Mouse (Mus musculus): ENCODE results near the gene Dner. TPM values are rescaled to one million over a fixed set of nuclear protein-coding genes. Genes with fewer than 3 reads are reported as not detected.

Dner gene
- polyA plus RNA-seq, 1 experiment from 2014 or later = 287 TPM

- Histone ChIP-seq H3K4me3 (no peak overlapping the region), H3K4me2 (no peak overlapping the region), H3K36me3 (no peaks in the 10 kb centered on the region), H3K27ac (no peak overlapping the region), H3K9ac (no peak overlapping the region), H3K27me3 (no peaks in the 10 kb centered on the region), H3K9me3 (no peaks in the 10 kb centered on the region), H3K4me1 (replicated peaks) (peaks cover 14% of the 10 kb centered on the region)
- ATAC-seq (ENCODE audit: low FRiP score) = no peak
- 78% methylated on average over 1 of the region's 1 CpGs for WGBS
These were observed 187.5 kb downstream of the Dner start for GRCm38 (mm10) chr1:84508510-84508909.

DNA sequence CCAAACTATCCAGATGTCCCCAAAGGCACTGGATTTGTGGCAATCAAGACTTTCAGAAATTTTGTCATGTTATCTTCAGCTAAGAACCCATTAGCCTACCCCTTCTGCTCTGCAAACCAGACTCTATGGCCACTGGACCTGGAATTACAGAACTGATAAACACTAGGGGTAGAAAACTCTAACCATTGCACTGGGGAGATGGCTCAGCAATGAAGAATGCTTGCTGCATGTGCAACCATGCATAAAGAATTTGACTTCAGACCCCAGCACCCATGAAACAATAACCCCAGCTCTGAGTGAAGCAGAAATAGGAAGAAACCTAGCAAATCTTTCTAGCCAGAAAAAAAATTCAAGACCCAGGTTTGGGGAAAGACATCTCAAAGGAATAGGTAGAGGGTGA, 188.5 kb downstream of the Dner start:
- H3K27me3 ChIP-seq = no peaks in the 10 kb centered on the region
- H3K27ac ChIP-seq = peak overlapping the region; percentile 53
- no peak overlapping the region for H3K4me3 ChIP-seq
- peaks cover 14% of the 10 kb centered on the region for H3K4me1 ChIP-seq (replicated peaks)
- no peak for ATAC-seq (ENCODE audit: low FRiP score)
- H3K9me3 ChIP-seq = no peaks in the 10 kb centered on the region
- no peak overlapping the region for H3K9ac ChIP-seq
- H3K4me2 ChIP-seq = no peak overlapping the region
- no peaks in the 10 kb centered on the region for H3K36me3 ChIP-seq

- no peaks in the 10 kb centered on the region for H3K27me3 ChIP-seq
- no peaks in the 10 kb centered on the region for H3K9me3 ChIP-seq
- WGBS = 56% methylated on average over 6 of the region's 6 CpGs
- H3K4me3 ChIP-seq = no peak overlapping the region
- peak overlapping the region; percentile 53 for H3K27ac ChIP-seq
- no peak overlapping the region for H3K4me2 ChIP-seq
- H3K36me3 ChIP-seq = no peaks in the 10 kb centered on the region
- H3K9ac ChIP-seq = no peak overlapping the region
- ATAC-seq (ENCODE audit: low FRiP score) = no peak
- H3K4me1 ChIP-seq (replicated peaks) = peaks cover 14% of the 10 kb centered on the region
These were observed 189.0 kb downstream of the Dner start for GRCm38 (mm10) chr1:84506984-84507546.

- Histone ChIP-seq H3K9ac (no peak overlapping the region), H3K27ac (no peak overlapping the region), H3K4me3 (no peak overlapping the region), H3K4me2 (no peak overlapping the region), H3K9me3 (no peaks in the 10 kb centered on the region), H3K27me3 (no peaks in the 10 kb centered on the region), H3K36me3 (no peaks in the 10 kb centered on the region), H3K4me1 (replicated peaks) (no peaks in the 10 kb centered on the region)
- ATAC-seq (ENCODE audit: low FRiP score) = no peak
- WGBS = 93% methylated on average over 3 of the region's 3 CpGs
These were observed 195.3 kb downstream of the Dner start for GRCm38 (mm10) chr1:84500673-84501072.

DNA sequence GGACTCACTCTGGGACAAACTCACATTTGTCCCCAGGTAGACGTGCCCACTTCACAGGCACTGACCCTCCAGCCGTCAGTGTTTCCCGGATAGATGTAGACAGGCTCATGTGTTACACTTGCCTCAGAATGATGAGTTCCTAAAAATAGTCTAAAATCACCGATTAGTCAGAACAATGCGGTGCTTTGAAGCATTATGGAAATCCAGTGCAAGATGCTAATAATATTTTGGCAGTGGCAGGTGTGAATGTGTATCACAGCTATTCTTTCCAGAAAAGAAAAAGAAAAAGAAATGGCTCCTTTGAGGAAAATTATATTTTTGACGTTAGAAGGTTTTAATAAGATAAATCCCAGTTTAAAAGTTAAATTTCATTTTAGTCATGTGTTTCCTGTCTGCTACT, 204.3 kb downstream of the Dner start:
- no peak overlapping the region for H3K4me2 ChIP-seq
- WGBS = 91% methylated on average over 6 of the region's 6 CpGs
- H3K4me3 ChIP-seq = no peak overlapping the region
- H3K36me3 ChIP-seq = peaks cover 10% of the 10 kb centered on the region
- no peak overlapping the region for H3K27ac ChIP-seq
- no peaks in the 10 kb centered on the region for H3K4me1 ChIP-seq (replicated peaks)
- no peak overlapping the region for H3K9ac ChIP-seq
- no peaks in the 10 kb centered on the region for H3K27me3 ChIP-seq
- ATAC-seq (ENCODE audit: low FRiP score) = no peak
- H3K9me3 ChIP-seq = no peaks in the 10 kb centered on the region

DNA sequence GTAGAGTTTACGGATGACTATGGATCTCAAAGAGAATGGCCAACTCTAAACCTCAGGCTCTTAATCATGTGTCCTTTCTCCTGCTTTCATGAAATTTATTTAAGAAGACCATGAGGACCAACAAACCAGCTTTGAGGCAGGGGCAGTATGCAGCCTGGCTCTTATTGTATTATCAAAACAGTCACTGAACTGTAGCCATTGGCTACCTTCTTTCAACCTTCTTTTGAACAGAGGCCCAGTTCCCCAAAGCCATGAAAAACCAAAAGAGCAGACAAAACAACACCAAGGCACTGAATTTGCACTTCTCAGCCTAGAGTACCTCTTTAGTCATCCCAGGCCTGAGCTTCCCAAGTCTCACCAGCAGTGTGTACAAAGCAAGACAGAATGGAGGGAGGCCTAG, 207.5 kb downstream of the Dner start:
- 0 out of 2 replicates have a peak, but pooled peaks have one; percentile 65 for ATAC-seq (ENCODE audit: low FRiP score)
- WGBS = 94% methylated on average over 1 of the region's 1 CpGs

DNA sequence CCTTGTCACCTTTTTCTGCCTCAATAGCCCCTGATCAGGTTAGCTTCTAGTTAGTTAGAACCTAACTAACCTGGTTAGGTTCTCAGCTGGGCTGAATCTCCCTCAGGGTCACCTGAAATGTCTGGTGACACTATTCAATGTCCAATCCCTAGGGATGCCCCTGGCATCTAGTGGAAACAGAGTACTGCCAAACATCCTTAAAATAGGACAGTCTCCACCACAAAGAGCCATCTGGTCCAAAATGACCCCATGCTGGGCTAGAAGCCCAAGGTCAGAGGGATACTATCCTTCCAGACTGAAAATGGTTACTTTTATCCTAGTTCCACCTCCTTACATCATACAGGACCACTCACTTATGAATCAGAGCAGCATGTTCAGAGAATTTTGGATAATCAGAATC, 211.0 kb downstream of the Dner start:
- no peak for ATAC-seq (ENCODE audit: low FRiP score)
- Histone ChIP-seq H3K4me1 (replicated peaks) (peaks cover 3% of the 10 kb centered on the region; the same call in 1 of the 2 replicates), H3K36me3 (no peaks in the 10 kb centered on the region), H3K4me2 (no peak overlapping the region), H3K27ac (no peak overlapping the region), H3K9me3 (0 out of 2 replicates have a peak, but pooled peaks cover 2% of the 10 kb centered on the region), H3K9ac (no peak overlapping the region), H3K4me3 (no peak overlapping the region), H3K27me3 (no peaks in the 10 kb centered on the region)

More for the DNA sequence above, 207.5 kb downstream of the Dner start:
- no peaks in the 10 kb centered on the region for H3K27me3 ChIP-seq
- 0 out of 2 replicates have a peak, but pooled peaks cover 3% of the 10 kb centered on the region for H3K4me1 ChIP-seq (replicated peaks)
- no peak overlapping the region for H3K4me3 ChIP-seq
- no peaks in the 10 kb centered on the region for H3K9me3 ChIP-seq
- H3K9ac ChIP-seq = no peak overlapping the region
- H3K36me3 ChIP-seq = peaks cover 3% of the 10 kb centered on the region; the same call in 1 of the 2 replicates
- H3K4me2 ChIP-seq = no peak overlapping the region
- no peak overlapping the region for H3K27ac ChIP-seq

DNA sequence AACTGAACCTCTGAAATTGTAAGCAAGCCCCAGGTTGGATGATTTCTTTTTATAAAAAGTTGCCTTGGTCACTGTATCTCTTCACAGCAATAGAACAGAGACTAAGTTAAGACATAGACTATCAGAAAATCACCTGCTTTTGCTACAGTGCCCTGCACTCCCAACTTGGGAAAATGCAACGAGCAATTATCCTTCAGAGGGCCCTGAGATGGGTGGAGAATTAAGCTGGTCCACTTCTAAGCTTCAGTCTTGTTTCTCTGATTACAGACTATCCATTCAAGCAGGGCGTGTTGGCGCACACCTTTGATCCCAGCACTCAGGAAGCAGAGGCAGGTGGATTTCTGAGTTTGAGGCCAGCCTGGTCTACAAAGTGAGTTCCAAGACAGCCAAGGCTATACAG, 211.4 kb downstream of the Dner start:
- Histone ChIP-seq H3K4me3 (no peak overlapping the region), H3K27me3 (no peaks in the 10 kb centered on the region), H3K27ac (no peak overlapping the region), H3K9me3 (0 out of 2 replicates have a peak, but pooled peaks cover 2% of the 10 kb centered on the region), H3K9ac (no peak overlapping the region), H3K4me2 (no peak overlapping the region), H3K36me3 (no peaks in the 10 kb centered on the region), H3K4me1 (replicated peaks) (peaks cover 3% of the 10 kb centered on the region; the same call in 1 of the 2 replicates)
- ATAC-seq (ENCODE audit: low FRiP score) = no peak
- 98% methylated on average over 3 of the region's 3 CpGs for WGBS

DNA sequence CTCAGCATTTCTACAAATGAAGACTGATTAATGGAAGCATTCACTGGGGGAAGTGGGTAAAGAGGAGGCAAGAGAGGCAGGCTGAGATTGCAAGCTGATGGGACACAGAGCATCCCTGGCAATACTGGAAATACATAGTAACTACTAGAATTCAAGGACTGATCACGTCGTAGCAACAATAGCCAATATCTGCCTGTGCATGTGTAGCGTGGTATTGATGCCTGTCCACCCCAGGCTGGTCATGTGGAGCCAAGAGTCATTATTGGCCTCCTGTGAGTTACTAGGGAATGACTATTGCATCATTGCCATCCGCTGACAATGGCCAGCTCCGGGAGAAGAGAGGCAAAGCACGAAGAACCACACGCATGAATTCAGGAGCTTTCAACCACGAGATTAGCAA, 216.0 kb downstream of the Dner start:
- Histone ChIP-seq H3K27me3 (no peaks in the 10 kb centered on the region), H3K27ac (peak overlapping the region; percentile 52), H3K9ac (no peak overlapping the region), H3K4me2 (no peak overlapping the region), H3K9me3 (0 out of 2 replicates have a peak, but pooled peaks cover 2% of the 10 kb centered on the region), H3K36me3 (no peaks in the 10 kb centered on the region), H3K4me1 (replicated peaks) (no peaks in the 10 kb centered on the region; the same call in 1 of the 2 replicates), H3K4me3 (no peak overlapping the region)
- 74% methylated on average over 8 of the region's 8 CpGs for WGBS
- no peak for ATAC-seq (ENCODE audit: low FRiP score)

DNA sequence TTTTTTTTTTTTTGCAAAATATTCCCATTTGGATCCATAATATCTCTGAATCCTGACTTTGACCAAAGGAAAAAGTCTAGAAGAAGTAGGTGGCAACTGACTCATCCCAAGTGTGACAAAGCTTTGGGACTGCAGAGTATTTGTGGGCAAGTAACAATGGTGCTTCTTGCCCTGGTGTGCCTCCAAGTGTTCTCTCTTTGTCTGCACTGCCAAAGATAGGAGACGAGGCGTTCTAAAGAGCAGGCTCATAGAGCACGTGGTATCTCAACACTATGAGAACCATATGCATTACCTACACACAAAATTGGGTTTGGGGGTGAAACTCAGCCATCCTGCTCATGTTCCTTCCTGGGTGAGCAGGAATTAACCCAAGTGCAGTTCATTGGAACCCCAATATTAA, 221.7 kb downstream of the Dner start:
- Histone ChIP-seq H3K27me3 (no peaks in the 10 kb centered on the region), H3K9me3 (no peaks in the 10 kb centered on the region), H3K4me3 (no peak overlapping the region), H3K4me2 (no peak overlapping the region), H3K9ac (no peak overlapping the region), H3K36me3 (peaks cover 11% of the 10 kb centered on the region), H3K4me1 (replicated peaks) (no peaks in the 10 kb centered on the region), H3K27ac (no peak overlapping the region)
- no peak for ATAC-seq (ENCODE audit: low FRiP score)
- 87% methylated on average over 3 of the region's 3 CpGs for WGBS

DNA sequence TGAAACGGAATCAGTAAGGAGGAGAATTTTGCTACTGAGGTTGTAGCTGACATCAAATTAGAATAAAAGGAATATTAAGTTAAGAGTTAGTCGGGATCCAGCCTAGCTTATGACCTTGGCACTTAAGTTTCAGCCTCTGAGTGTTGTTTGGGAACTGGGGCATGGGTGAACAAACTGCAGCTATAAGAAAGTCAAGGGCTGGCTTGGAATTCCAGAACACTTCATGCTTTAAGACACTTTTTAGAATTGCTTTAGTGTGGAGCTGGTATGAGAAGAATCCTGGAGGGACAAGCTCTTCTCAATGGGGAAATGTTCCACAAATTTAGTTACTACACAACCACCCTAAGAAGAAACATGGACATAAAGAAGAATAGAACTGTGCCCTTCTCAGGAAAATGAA, 223.8 kb downstream of the Dner start:
- 84% methylated on average over 2 of the region's 2 CpGs for WGBS
- H3K36me3 ChIP-seq = peaks cover 11% of the 10 kb centered on the region
- H3K9me3 ChIP-seq = no peaks in the 10 kb centered on the region
- no peak for ATAC-seq (ENCODE audit: low FRiP score)
- no peak overlapping the region for H3K9ac ChIP-seq
- no peaks in the 10 kb centered on the region for H3K4me1 ChIP-seq (replicated peaks)
- H3K4me2 ChIP-seq = no peak overlapping the region
- H3K27ac ChIP-seq = no peak overlapping the region
- H3K27me3 ChIP-seq = no peaks in the 10 kb centered on the region
- H3K4me3 ChIP-seq = no peak overlapping the region

- Histone ChIP-seq H3K27ac (no peak overlapping the region), H3K4me2 (no peak overlapping the region), H3K4me1 (replicated peaks) (no peaks in the 10 kb centered on the region), H3K36me3 (peaks cover 11% of the 10 kb centered on the region), H3K9ac (no peak overlapping the region), H3K9me3 (no peaks in the 10 kb centered on the region), H3K4me3 (no peak overlapping the region), H3K27me3 (no peaks in the 10 kb centered on the region)
- no peak for ATAC-seq (ENCODE audit: low FRiP score)
- WGBS = 67% methylated on average over 4 of the region's 4 CpGs
These were observed 225.7 kb downstream of the Dner start for GRCm38 (mm10) chr1:84470342-84470741.

DNA sequence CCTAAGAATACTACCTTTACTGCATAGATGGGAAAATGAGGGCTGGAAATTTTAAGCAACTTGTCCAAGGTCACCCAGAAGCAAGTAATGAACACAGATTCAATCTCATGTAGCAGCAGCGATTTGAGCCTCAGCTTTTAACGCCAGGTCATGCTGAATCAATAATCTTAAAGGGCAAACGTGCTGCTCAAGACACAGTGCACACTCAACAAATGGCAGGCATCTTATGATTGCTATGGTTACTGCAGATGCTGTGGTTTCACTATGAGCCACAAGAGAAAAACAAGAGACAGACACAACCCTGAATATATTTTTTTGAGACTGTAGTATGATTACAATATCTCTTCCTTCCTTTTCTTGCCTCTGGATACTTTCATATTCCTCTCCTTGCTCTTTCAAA, 228.4 kb downstream of the Dner start:
- no peak for ATAC-seq (ENCODE audit: low FRiP score)
- no peaks in the 10 kb centered on the region for H3K9me3 ChIP-seq

More for the DNA sequence above, 228.4 kb downstream of the Dner start:
- Histone ChIP-seq H3K27ac (no peak overlapping the region), H3K36me3 (peaks cover 5% of the 10 kb centered on the region), H3K4me3 (no peak overlapping the region), H3K4me1 (replicated peaks) (no peaks in the 10 kb centered on the region), H3K4me2 (no peak overlapping the region), H3K27me3 (no peaks in the 10 kb centered on the region), H3K9ac (no peak overlapping the region)
- 68% methylated on average over 3 of the region's 3 CpGs for WGBS
